Mouse (Mus musculus) lung, adult 18-20 months (tissue): ENCODE measurements around the gene Runx1.
A peak's percentile ranks its signal among the peaks of the same experiment; 100 is the strongest.

Experiments used
- DNase-seq, 2 experiments: peaks; one replicate each; pipeline ENCODE4 v3.0.0; 2022; ENCODE audit warnings: mixed read lengths in 2 of 2

Runx1 gene

GRCm38 (mm10) chr16:92608180-92608960 is 217.6 kb downstream of the Runx1 start:
- no peak for DNase-seq

GRCm38 (mm10) chr16:92606491-92606965 is 219.4 kb downstream of the Runx1 start:
- DNase-seq = no peak

- DNase-seq = no peak
Measured at GRCm38 (mm10) chr16:92605606-92606490, 220.1 kb downstream of the Runx1 start.

- DNase-seq = no peak
Measured at GRCm38 (mm10) chr16:92602504-92602903, 223.4 kb downstream of the Runx1 start.

GRCm38 (mm10) chr16:92601270-92601826 is 224.6 kb downstream of the Runx1 start:
- DNase-seq = no peak

GRCm38 (mm10) chr16:92599451-92599850 is 226.5 kb downstream of the Runx1 start:
- no peak for DNase-seq

- DNase-seq = no peak
Measured at GRCm38 (mm10) chr16:92597655-92598054, 228.3 kb downstream of the Runx1 start.

- no peak for DNase-seq
Measured at GRCm38 (mm10) chr16:92592207-92592606, 233.7 kb downstream of the Runx1 start.

GRCm38 (mm10) chr16:92591783-92592182 is 234.2 kb downstream of the Runx1 start:
- DNase-seq = no peak

- DNase-seq = no peak
Measured at GRCm38 (mm10) chr16:92587836-92588235, 238.1 kb downstream of the Runx1 start.

- peak in 1 of 2 experiments; percentile 56 for DNase-seq
Measured at GRCm38 (mm10) chr16:92581767-92582166, 244.2 kb downstream of the Runx1 start.

GRCm38 (mm10) chr16:92580981-92581380 is 245.0 kb downstream of the Runx1 start:
- no peak for DNase-seq

GRCm38 (mm10) chr16:92578915-92579653 is 246.9 kb downstream of the Runx1 start:
- DNase-seq = no peak

GRCm38 (mm10) chr16:92577381-92577780 is 248.6 kb downstream of the Runx1 start:
- no peak for DNase-seq

GRCm38 (mm10) chr16:92575792-92576191 is 250.2 kb downstream of the Runx1 start:
- no peak for DNase-seq

GRCm38 (mm10) chr16:92573193-92573592 is 252.8 kb downstream of the Runx1 start:
- DNase-seq = peak in 1 of 2 experiments; percentile 27

GRCm38 (mm10) chr16:92571246-92571645 is 254.7 kb downstream of the Runx1 start:
- DNase-seq = peak; percentile 33 to 50

- DNase-seq = no peak
Measured at GRCm38 (mm10) chr16:92566146-92566545, 259.8 kb downstream of the Runx1 start.

GRCm38 (mm10) chr16:92565708-92566107 is 260.2 kb downstream of the Runx1 start:
- DNase-seq = peak; percentile 82 to 86

- DNase-seq = no peak
Measured at GRCm38 (mm10) chr16:92565291-92565690, 260.7 kb downstream of the Runx1 start.

- no peak for DNase-seq
Measured at GRCm38 (mm10) chr16:92555051-92555450, 270.9 kb downstream of the Runx1 start.

GRCm38 (mm10) chr16:92552858-92553257 is 273.1 kb downstream of the Runx1 start:
- no peak for DNase-seq

GRCm38 (mm10) chr16:92552106-92552382 is 273.9 kb downstream of the Runx1 start:
- DNase-seq = no peak
